Mouse (Mus musculus): ENCODE results near the gene Fpgs.
A peak's percentile ranks its signal among the peaks of the same experiment; 100 is the strongest.

The Fpgs gene

DNA sequence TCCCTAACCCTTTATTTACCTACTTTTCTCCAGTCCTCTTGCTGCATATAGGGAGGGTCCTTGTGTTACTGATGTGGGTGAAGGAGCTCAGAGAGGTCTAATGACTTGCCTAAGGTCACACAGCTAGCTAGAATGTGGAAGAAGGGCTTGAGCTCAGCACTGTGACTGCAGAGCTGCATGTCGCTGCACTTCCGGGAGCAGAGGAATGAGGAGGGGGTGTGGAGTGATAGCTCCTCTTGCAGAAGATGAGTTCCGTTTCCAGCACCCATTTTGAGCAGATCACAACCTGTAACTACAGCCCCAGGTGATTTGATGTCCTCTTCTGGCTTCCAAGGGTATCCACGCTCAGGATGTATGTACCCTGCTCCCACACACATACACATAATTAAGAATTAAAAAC is 20.2 kb upstream of the Fpgs start:
- DNase-seq, result no peak

DNA sequence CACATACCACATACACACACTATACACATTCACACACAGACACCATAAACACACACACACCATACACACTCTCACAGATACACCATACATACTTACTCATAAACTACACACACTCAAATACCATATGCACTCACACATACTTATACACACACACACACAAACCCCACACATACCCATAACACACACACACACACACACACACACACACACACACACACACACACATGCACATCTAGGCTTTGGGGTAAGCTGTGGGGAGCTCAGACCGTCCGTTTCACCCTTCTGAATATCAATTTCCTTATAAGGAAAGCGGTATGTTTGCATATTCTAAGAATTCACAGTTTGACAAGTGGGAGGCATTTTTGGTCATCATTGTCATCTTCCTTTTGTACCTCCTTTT is 18.6 kb upstream of the Fpgs start:
- DNase-seq, result no peak

DNA sequence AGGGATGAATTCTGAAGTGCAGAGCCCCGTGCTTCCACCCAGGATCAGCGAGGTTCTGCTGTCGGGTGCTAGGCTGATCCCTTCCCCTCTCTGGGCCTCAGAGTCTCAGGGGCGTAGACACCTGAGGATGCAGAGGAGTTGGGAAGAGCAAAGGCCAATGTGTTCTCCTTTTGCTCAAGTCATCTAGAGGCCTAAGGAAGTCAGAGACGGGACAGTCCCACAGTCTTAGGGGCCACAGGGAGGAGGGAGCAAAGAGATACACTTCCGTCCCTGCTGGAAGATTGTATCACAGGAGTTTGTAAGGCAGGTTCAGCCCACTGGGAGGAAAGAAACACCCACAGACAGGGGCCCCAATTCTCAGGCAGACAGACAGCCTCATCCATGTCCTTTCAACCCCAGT is 18.1 kb upstream of the Fpgs start:
- peak; percentile 60 for DNase-seq

DNA sequence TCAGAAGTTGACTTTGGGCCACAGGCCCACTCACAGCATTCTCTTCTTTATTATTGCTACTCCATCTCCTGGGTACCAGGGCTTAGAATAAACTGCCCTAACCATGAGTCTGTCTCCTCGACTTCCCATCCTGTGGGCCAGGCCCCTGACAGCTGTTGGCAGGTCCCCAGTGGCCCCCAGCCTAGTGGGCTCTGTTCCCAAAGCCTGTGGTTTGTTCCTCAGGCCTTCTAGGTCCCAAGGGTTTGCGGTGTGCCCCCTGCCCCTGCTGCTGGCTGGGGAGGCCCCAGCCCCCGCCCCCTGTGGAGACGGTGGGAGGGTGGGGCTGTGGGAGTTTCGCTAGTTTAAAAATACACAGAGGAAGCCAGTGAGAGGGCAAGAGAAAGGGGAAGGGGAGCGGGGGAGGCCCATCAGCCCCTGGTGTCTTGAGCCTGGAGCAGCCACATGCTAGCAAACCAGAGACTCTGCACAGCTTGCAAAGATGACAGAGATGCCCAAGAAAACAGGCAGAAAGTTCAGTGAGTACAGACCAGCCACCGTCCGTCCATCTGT is 16.8 kb upstream of the Fpgs start, which contains the start of gene Sh2d3c:
Sh2d3c (plus strand) TSS at position 375 of the 549 bp plus-strand sequence.
- DNase-seq, result peak; percentile 75

DNA sequence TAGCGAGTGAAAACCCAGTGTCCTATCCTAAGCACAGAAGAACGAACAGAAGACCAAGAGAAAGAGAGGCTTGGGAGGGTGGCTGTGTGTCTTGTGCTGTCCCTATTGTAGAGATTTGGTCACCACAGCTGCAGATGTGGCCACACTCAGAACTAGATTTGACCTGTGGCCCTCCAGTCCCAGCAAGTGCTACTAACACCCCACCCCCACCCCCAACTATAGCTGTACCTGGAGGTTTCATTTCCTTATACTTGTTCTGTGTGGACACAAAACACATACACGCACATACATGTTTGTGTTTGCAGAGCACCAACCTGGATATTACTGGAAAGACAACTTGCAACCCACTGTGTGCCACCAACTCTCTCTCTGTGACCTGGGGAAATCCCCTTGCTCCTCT is 16.1 kb upstream of the Fpgs start:
- no peak for DNase-seq

DNA sequence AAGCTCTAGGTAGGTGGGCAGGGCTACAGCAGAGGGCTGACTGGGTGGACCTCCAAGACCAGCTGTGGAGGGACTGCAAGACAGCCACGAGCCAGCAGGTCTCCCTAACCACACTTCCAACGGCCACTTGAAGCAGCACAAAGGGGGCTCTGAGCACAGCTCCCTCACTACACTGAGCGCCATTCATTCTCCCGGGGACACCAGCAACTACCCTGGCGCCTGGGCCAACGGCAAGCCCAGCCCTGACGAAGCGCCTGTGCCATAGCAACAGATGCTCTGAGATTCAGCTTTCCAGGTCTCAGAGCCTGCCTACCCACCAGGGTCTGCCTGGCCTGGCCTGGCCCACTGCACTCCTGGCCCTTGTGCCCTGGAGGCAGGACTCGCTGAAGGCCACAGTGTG is 14.8 kb upstream of the Fpgs start:
- no peak for DNase-seq

DNA sequence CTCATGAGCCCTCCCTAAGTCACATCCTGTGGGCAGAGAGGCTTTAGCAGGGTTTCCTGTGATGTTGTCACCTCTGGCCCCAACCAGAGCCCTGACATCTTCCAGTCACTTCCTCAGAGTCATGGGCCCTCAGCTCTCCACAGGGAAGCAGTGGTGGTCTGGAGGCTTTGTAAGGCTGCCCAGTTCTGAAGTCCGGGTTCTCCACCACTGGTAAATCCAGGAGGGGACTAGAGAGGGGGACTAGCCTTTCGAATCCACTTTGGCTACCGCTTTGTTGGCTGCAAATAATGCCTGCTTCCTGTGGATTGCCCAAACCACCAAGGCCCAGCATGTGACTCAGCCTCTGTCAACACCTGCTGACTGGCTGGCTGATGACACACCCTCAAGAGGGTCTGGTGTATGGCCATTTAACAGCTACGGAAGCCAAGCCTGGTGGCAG is 11.1 kb upstream of the Fpgs start:
- no peak for DNase-seq

DNA sequence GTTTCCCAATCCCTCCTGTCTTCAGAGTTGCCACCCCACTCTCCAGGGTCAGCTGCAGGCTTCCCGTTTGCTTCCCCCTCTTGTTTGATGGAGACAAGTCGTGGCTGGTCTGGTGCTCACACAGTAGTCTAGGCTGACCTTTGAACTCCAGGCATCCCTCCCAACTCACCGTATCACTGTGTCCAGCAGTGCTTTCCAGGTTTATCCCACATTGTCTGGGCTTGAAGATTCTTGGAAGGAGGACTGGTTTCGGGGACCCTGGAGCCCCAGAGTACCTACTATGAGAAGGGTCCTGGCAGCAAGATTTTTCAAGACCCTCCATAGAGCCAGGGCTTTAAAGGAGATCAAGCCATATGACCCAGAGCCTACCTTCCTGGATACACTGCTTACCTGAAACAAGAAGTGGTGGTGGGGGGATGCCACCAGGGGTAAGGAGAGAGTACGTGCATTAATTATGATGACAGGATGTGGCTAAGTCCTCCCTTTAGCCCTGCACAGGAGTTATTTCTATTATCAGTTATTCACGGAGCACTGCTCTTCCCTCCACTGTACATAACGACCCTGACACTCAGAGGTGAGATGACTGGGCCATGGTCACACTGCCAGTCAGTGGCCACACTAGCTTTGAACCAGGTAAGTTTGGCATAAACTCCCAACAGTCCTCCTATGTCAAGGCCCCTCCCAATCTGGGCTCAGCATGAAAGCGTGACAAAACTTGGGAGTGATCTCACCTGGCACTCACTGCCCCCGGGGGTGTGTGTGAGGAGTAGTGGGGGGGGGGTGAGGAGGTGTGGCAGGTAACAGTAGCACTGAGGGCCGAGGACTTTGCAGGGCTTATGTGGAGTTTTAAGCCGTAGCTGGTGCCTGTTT is 10.4 kb upstream of the Fpgs start:
- peak; percentile 41 for DNase-seq

DNA sequence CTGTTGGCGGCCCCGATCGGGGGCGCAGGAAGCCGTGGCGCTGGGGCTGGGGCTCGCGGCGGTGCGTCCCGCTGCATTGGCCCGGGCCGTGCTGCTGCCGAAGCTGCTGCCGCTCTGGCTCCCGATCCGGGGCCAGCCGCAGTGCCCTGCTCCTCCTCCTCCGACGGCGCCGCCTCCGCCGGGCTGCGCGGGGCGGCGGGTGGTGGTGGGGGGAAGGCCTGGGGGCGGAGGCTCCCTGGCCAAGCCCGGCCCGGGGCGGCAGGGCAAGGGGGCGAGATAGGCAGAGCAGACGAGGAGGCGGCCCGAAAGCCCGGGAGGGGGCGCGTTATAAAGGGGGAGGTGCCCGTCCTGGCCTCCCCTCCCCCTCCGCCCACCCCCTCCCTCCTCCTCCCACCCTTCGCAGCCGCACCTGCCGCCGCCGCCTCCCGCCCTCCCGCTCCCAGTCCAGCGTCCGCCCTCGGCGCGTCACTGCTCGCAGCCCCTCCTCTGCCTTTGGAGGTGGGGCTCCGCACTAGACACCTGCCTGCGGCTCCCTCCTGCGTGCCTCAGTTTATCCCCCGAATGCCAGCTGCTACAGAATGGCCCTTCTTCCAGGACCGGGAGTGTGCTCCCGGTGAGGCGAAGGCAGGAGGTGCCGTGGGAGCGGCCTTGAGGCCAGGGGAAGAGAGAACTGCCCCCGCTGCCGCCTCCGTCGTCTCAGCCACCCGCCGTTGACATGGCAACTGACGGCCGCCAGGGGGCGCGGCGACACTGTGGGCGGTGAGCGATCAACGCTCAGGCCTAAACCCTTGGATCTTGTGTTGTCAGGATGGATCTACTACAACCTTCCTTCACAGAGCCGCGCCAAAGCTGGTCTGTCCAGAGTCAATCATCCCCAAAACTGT is 9.2 kb upstream of the Fpgs start, which contains the start of gene Cdk9:
Cdk9 (minus strand) TSS at position 143 of the 884 bp plus-strand sequence.
- DNase-seq, result peak; percentile 94

DNA sequence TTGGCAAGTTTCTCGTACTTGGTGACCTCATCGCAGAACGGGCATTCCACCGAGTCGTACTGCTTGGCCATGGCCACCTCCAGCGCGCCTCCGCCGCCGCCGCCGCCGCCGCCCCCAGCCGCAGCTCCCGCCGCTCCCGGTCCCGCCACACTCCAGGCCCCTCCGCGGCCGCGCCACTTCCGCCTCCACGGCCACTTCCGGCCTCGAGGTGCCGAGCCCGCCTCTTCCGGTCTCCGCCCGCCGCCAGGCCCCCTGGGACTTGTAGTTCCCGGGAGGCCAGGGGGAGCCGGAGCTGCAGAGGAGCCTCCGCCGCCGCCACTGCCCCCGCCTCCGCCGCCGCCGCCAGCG is 8.6 kb upstream of the Fpgs start:
- DNase-seq, result peak; percentile 97

DNA sequence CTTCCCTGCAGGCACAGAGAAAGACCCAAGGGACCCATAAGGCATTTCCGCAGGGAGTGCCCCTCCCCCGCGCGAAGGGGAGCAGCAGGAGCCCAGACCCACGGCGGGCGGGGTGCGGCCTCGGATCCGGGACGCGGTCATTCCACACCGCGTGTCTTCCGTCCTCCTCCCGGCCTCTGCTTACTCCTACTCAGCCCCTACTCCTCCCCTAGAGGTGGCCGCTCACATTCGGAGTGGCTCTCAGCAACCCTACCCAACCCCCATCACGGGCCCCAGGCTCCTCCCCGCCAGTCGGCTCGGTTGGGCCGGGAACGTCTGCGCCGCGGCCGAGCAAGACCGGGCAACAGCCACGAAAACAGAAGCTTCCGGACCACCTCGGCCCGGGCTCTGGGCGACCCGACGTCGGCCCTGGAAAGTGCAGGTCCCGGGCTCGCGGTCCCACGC is 8.2 kb upstream of the Fpgs start:
- DNase-seq, result peak; percentile 77

DNA sequence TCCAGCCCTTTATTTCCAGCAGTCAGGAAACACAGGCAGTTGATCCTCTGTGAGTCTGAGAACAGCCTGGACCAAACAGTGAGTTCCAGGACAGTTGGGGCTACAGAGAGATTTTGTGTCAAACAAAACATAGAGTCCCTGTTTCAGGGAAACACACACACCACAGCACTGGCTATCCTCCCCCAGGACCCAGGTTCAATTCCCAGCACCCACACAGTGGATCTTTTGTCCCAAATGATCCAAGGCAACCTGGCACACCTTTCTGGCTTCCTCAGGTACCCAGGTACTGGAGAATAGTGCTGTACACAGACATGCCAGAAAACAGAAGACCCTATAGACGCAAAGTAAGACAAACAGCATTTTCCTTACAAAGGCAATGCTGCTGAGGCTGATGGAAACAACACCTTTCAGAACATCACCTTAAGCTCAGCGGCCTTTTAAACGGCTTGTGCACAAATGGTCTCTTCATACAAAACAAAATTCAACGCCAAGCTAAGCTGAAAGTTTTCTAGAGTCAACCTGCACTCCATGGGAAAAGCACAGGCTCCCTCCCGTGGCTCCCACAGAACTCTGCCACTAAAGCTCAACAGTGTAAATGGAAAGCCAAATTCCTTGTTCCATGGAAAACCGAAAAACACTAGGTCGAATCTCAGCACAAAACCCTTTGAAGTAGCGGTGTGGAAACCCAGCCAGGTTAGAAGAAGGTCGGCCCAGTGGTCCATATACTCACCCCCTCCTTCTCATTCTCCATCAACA is 7.5 kb upstream of the Fpgs start:
- no peak for DNase-seq

DNA sequence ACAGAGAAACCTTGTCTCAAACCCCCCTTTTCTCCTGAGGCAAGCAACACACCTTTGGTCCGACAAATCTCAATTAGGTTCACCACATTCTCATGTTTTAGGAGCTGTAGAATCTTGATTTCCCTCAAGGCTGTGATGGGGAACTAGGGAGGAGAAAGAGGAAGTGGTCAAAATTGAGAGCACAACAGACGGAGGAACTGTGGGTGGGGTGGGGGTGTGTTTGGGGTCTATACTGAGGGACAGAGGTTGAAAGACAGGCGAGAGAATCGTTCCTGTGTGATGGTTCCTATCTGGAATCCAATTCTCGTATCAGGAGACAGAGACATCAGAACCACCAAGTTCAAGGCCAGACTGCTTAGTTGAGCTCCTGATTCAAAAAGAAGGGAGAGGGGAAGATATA is 6.5 kb upstream of the Fpgs start:
- no peak for DNase-seq

DNA sequence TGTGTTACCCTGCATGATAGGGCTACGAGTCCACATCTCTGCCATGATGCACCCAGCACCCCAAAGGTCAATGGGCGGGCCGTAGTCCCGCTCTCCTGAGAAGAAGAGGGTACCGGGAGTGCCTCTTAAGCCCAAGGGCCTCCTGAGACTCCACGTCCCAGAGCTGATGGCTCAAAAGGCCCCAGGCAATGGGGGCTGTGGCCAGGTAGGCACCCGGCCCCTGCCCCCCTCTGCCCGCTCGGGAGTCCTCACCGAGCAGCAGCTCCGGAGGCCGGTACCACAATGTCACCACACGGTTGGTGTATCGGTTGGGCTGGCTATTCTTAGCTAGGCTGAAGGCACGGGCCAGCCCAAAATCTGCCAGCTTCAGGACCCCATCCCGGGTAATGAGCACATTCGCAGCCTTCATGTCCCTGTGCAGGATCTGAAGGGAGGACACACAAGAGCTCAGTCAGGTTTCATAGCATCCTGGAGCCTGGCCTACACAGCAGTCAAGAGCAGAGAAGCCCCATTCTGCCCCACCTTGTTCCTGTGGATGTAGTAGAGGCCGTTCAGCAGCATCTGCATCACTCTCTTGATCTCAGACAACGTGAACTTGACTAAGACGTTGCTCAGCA is 5.7 kb upstream of the Fpgs start:
- DNase-seq, result no peak

DNA sequence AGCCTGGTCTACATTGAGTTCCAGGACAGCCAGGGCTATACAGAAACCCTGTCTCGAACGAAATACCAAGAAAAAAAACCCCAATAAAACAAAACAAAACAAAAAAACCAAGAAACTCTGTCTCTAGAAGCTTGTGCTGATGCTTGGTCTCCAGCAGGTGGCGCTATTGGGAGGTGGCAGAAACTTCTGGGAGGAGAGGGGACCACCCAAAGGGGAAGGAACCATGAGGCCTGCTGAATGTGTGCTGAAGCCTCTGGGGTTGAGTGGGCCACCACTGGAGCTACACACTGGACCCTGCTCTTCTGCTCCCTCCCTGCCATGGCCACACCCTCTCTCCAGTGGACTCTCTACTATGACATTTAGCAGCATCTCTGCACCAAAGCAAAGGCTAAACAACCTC is 4.7 kb upstream of the Fpgs start:
- peak; percentile 81 for DNase-seq

DNA sequence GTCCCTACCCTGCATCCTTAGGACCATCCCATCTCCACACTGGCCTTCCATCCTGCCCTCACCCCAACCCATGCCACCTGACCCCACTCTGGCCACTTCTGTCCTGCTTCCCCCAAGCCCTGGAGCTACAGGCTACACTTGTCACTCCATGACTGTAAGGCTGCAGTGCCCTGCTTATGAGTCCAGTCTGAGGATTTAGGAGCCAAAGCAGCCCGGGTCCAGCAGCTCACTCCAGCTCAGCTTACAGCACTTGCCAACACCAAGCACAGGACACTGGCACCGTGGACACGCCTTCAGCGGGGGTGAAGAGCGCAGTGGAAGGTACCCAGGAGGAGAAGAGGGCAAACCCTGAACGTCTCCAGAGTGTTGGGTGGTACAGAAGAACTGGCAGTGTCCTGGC is 3.0 kb upstream of the Fpgs start:
- no peak for DNase-seq

DNA sequence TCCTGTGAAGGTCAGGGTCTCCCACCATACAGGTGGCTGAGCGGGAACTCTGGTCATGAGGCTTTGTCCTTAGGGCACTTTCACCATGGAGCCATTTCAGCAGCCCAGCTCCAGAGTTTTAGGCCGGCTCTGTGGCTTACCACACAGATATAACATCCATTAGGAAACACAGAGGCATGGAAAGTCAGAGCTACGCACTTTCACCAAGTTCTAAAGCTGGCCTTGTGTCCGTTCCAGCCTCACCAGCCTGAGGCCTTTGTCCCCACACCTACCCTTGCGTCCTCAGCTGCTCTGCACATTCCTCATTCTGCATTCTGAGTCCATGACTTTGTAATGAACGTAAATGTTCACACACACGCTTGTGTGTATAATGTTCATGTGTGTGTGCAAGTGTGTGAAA is 1.1 kb upstream of the Fpgs start:
- DNase-seq, result no peak

DNA sequence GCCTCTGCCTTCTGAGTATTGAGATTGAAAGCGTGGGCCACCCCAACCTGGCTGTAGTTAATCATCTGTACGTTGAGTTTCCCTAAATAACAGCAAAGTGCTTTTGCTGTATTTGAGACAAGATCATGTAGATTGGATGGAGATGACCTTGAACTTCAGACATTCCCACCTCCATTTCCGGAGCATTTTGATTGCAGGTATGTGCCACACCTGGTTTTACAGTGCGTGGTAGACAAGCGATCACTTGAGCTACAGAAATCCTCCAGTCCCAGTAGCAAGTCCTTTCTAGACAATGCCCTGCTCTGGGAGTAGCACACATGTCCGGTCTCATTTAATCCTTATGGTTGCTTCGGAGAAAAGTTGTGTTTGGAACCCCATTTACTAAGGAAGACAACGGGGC is 899 bp downstream of the Fpgs start:
- DNase-seq, result no peak

DNA sequence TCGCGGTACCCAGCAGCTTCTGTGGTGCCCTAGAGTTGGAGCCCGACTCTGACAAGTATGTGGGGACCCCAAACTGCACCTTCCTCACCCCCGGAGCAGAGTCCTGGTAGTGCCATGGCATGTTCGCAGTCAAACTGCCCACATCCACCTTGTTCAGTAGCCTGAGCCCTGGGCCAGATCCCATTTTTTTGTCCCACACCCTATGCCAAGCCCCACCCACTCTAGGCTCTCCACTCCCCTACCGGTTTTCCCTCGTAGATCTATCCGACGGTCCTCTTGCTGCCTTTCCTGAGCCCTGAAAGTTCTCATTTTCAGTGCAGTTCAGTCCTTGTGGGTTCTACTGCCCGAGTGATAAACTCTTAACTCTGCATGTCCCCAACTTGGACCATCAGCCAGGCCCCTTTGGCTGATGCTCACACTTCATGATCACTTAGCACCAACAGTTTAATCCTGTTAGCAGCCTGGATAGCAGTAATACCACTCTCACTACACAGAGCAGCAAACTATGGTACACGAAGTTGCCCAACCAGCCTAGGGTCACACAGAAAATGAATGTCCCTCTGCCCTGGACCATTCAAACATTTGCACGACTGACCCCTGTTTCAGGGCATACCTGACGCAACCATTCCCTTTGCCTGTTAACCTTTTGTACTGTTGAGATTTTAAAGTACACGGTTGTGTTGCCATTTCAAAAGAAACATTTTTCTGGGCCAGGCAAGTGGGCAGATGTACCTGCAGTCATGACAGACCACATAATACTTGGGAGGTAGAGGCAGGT is 2.8 kb downstream of the Fpgs start:
- DNase-seq, result no peak

DNA sequence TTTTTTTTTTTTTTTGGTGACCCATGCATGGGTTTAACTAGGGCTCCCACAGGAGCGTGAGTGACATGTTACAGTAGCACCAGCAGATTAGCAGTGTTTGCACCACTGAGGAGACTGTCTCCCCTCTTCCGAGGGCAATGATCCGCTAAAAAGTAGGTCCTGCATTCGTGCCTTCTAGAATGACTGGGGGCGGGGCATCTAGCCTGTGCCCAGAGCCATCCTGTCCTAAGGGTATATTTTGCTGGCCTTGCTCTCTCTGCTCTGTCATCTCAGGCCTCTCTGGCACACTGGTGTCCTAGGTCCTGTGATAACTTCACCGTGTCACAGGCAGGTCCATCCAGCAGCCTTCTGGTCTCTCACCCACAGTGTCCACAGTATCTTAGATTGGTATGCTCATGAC is 4.3 kb downstream of the Fpgs start:
- DNase-seq, result no peak

DNA sequence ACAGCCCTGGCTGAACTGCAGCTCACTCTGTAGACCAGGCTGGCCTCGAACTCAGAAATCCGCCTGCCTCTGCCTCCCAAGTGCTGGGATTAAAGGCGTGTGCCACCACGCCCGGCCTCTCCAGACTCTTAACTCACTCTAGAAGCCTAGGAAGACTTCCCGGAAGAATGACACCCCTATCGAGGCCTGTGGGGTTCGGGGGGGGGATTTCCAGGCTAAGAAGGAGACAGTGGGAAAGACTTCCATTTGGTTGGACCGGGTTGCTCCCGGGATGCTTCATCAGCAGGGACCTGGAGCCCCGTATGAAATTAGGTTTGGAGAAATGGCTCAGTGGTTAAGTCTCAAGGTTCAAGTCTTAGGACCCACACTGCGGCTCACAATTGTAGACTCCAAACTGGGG is 9.3 kb downstream of the Fpgs start:
- no peak for DNase-seq
